Mouse (Mus musculus): ENCODE data around the gene Tsr3. TPM values are rescaled to one million over a fixed set of nuclear protein-coding genes. Genes with fewer than 3 reads are reported as not detected.

Gene Tsr3
- 35.2 and 37.4 TPM in 2 replicates for total RNA-seq (2012; rRNA removed)
- polyA plus RNA-seq (2012; ENCODE audit: insufficient read depth in 1 of 2, insufficient read length in 2 of 2, low read depth in 1 of 2, low replicate concordance in 2 of 2, missing spikeins in 1 of 2) = 10 to 100 TPM in 1 of 2 experiments, not detected in 1; 50.5 TPM

GRCm38 (mm10) chr17:25239695-25240636 lies at the start of gene Tsr3, which contains the start of gene Gnptg:
Tsr3 (plus strand) TSS chr17:25240170.
Gnptg (minus strand) TSS chr17:25240124.
- Histone ChIP-seq H3K36me3 (ENCODE audit: control insufficient read depth in 1 of 2, insufficient read depth in 2 of 2, low read length in 2 of 2) (peaks cover 0 to 11% of the 10 kb centered on the region in 2 experiments; a peak in 2 of 4 replicates), H3K4me3 (ENCODE audit: control insufficient read depth in 1 of 2, insufficient read depth in 1 of 2, low read depth in 2 of 2, low read length in 2 of 2) (peak within 1 kb of the TSS; percentile 80 to 94), H3K9ac (ENCODE audit: control insufficient read depth, low read depth, low read length, poor library complexity, severe bottlenecking) (peak within 1 kb of the TSS; percentile 92), H3K4me1 (ENCODE audit: control insufficient read depth in 1 of 2, insufficient read depth in 2 of 2, low read length in 2 of 2) (peaks cover 0 to 4% of the 10 kb centered on the region in 2 experiments; a peak in 1 of 4 replicates), H3K27me3 (ENCODE audit: control insufficient read depth in 1 of 2, insufficient read depth in 2 of 2, low read length in 2 of 2) (no peaks in the 10 kb centered on the region), H3K27ac (ENCODE audit: control insufficient read depth, low read depth, low read length) (peak within 1 kb of the TSS; percentile 69), H3K79me2 (ENCODE audit: control insufficient read depth, insufficient read depth, low read length, poor library complexity) (peaks cover 18% of the 10 kb centered on the region), H3K9me3 (replicated peaks; ENCODE audit: insufficient read depth, low read length) (no peaks in the 10 kb centered on the region)
- DNase-seq (ENCODE audit: low read depth, low spot score) = peak; percentile 94
- TF ChIP-seq MAX (IDR thresholded peaks at IDR 0.05; ENCODE audit: low read length) (peak; percentile 89), JUND (IDR thresholded peaks at IDR 0.05; ENCODE audit: low read depth, low read length) (no peak), POLR2A (IDR thresholded peaks at IDR 0.05; ENCODE audit: control insufficient read depth in 1 of 2, insufficient read depth in 1 of 2, low read depth in 1 of 2, low read length in 2 of 2, poor library complexity in 1 of 2) (peak; percentile 64 to 85), RCOR1 (IDR thresholded peaks at IDR 0.05; ENCODE audit: low read depth, low read length) (no peak), KAT2A (conservative IDR thresholded peaks at IDR 0.05; ENCODE audit: low read depth, low read length) (peak; percentile 49; the same call in 1 of the 2 replicates), E2F4 (IDR thresholded peaks at IDR 0.05; ENCODE audit: borderline replicate concordance, low read depth, low read length) (no peak), POLR2AphosphoS5 (IDR thresholded peaks at IDR 0.05; ENCODE audit: borderline replicate concordance, low read depth, low read length) (no peak), BHLHE40 (IDR thresholded peaks at IDR 0.05; ENCODE audit: borderline replicate concordance, low read depth, low read length) (peak; percentile 89), TAL1 (IDR thresholded peaks at IDR 0.05; ENCODE audit: low read length) (no peak), HCFC1 (IDR thresholded peaks at IDR 0.05; ENCODE audit: low read depth, low read length) (peak; percentile 83), NELFE (IDR thresholded peaks at IDR 0.05; ENCODE audit: low read depth, low read length) (peak; percentile 88), ZC3H11A (IDR thresholded peaks at IDR 0.05; ENCODE audit: low read depth, low read length) (no peak), EP300 (IDR thresholded peaks at IDR 0.05; ENCODE audit: low read depth in 1 of 2, low read length in 2 of 2) (no peak), CTCF (IDR thresholded peaks at IDR 0.05 in 2 of 3, conservative IDR thresholded peaks at IDR 0.05 in 1 of 3; ENCODE audit: control insufficient read depth in 1 of 3, insufficient read depth in 1 of 3, low read depth in 2 of 3, low read length in 3 of 3, poor library complexity in 1 of 3, severe bottlenecking in 1 of 3) (no peak), POLR2AphosphoS2 (IDR thresholded peaks at IDR 0.05; ENCODE audit: low read length) (peak; percentile 73), ETS1 (IDR thresholded peaks at IDR 0.05; ENCODE audit: low read depth, low read length) (no peak; the same call in 1 of the 2 replicates), SIN3A (IDR thresholded peaks at IDR 0.05; ENCODE audit: low read length) (peak; percentile 100), ZNF384 (IDR thresholded peaks at IDR 0.05; ENCODE audit: low read depth, low read length) (no peak), MXI1 (IDR thresholded peaks at IDR 0.05; ENCODE audit: low read depth, low read length) (peak; percentile 95), USF1 (IDR thresholded peaks at IDR 0.05; ENCODE audit: low read depth, low read length) (peak; percentile 95), CHD1 (IDR thresholded peaks at IDR 0.05; ENCODE audit: low read depth, low read length) (no peak), TBP (IDR thresholded peaks at IDR 0.05; ENCODE audit: low read depth, low read length) (0 out of 2 replicates have a peak, but pooled peaks have one; percentile 48), MYB (IDR thresholded peaks at IDR 0.05; ENCODE audit: low read depth, low read length) (no peak), ELF1 (IDR thresholded peaks at IDR 0.05; ENCODE audit: low read depth, low read length) (peak; percentile 85), UBTF (IDR thresholded peaks at IDR 0.05; ENCODE audit: borderline replicate concordance, insufficient read depth, low read depth, low read length) (no peak), GATA1 (IDR thresholded peaks at IDR 0.05; ENCODE audit: low read depth, low read length) (no peak), MAFK (IDR thresholded peaks at IDR 0.05; ENCODE audit: borderline replicate concordance, low read depth, low read length) (no peak), ZKSCAN1 (IDR thresholded peaks at IDR 0.05; ENCODE audit: low read depth, low read length) (no peak), MAZ (IDR thresholded peaks at IDR 0.05; ENCODE audit: low read depth, low read length) (peak; percentile 77; the same call in 1 of the 2 replicates), MYC (IDR thresholded peaks at IDR 0.05; ENCODE audit: low read depth, low read length) (0 out of 2 replicates have a peak, but pooled peaks have one; percentile 56), RAD21 (IDR thresholded peaks at IDR 0.05; ENCODE audit: low read depth, low read length) (no peak), TCF12 (IDR thresholded peaks at IDR 0.05; ENCODE audit: low read depth, low read length) (peak; percentile 44; the same call in 1 of the 2 replicates), SMC3 (IDR thresholded peaks at IDR 0.05; ENCODE audit: low read depth, low read length) (no peak), GABPA (IDR thresholded peaks at IDR 0.05; ENCODE audit: low read depth, low read length) (no peak), ZMIZ1 (IDR thresholded peaks at IDR 0.05; ENCODE audit: low read depth, low read length) (peak; percentile 59; the same call in 1 of the 2 replicates), CHD2 (IDR thresholded peaks at IDR 0.05; ENCODE audit: low read length) (no peak)

All from MEL (cell line).